Mouse (Mus musculus) megakaryocyte, embryonic 14.5 days (primary cell): ENCODE measurements around the gene Efl1.

Experiments
- FLI1 ChIP-seq: IDR thresholded peaks from 2 replicates; pipeline ENCODE4 v1.6.1; 2012; ENCODE audit warnings: low read length, inconsistent platforms, mixed read lengths
- GATA1 ChIP-seq: IDR thresholded peaks from 3 replicates; pipeline ENCODE4 v1.6.1; 2012; ENCODE audit warnings: mixed read lengths, low read length, inconsistent platforms, borderline replicate concordance

GRCm38 (mm10) chr7:82679901-82680300 is 31.5 kb downstream of the Efl1 start:
- TF ChIP-seq GATA1 (no peak), FLI1 (no peak)
